Mouse (Mus musculus): ENCODE measurements around the gene Pex6.

The Pex6 gene

GRCm38 (mm10) chr17:46685913-46686312 lies 25.4 kb upstream of the Pex6 start:
- POLR2A ChIA-PET = interaction anchor here in 2 of 4 experiments (1.0 to 11.8 kb wide), 7 partner anchors 12 to 163 kb away, joined by 3 to 197 read pairs (median 7); partner anchors contain the start of gene Ppp2r5d (in 1 of the 2)
- CTCF ChIA-PET = no interaction called here

- CTCF ChIA-PET = interaction anchor here in 1 of 4 experiments (0.6 kb wide), 1 partner anchor 194 kb away, joined by 3 read pairs; no protein-coding TSS in a partner anchor
- POLR2A ChIA-PET = interaction anchor here in 3 of 4 experiments (0.5 to 18.7 kb wide), 10 partner anchors 8 to 107 kb away, joined by 3 to 197 read pairs (median 8); partner anchors contain the start of genes Ppp2r5d (in 3 of the 3), Klhdc3 (in 2 of the 3), Mea1 (in 2 of the 3) and Ptk7 (in 1 of the 3)
These were observed 20.6 kb upstream of the Pex6 start for GRCm38 (mm10) chr17:46690665-46691064.

GRCm38 (mm10) chr17:46691390-46691789 lies 19.9 kb upstream of the Pex6 start:
- ChIA-PET POLR2A (interaction anchor here in 3 of 4 experiments (0.5 to 18.7 kb wide), 11 partner anchors 9 to 106 kb away, joined by 3 to 197 read pairs (median 5); partner anchors contain the start of genes Klhdc3 (in 3 of the 3), Ppp2r5d (in 3 of the 3), Mea1 (in 2 of the 3) and Ptk7 (in 1 of the 3)), CTCF (interaction anchor here in 1 of 4 experiments (0.6 to 0.7 kb wide), 2 partner anchors 24 to 194 kb away, joined by 3 read pairs; no protein-coding TSS in a partner anchor)

DNA sequence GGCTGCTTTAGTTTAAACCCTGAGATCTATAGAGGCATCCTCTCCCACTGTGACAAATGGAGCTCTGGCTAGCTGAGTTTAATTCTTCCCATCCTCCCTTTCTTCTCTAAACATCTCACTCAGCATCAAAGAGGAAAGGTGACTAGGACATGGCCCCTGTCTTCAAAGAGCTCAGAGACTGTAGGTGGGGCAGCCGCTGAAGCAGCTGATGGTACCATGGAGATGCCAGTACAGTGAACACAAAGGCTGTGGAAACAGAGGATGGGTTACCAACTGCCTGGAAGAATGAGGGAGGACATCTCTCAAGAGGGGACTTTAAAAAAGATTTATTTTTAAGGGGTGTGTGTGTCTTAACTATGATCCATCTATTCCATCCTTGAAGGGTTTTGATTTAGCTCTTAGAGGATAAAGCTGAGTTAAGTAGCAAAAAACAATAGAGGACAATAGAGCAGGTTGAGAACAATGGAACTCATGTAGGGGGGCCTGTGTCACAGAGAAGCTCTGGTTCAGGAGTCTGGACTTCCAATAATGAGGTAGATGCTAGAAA lies 16.7 kb upstream of the Pex6 start:
- POLR2A ChIA-PET = interaction anchor here (0.5 to 18.7 kb wide), 21 partner anchors 10 to 196 kb away, joined by 3 to 197 read pairs (median 4); partner anchors contain the start of genes Ppp2r5d (in 4 of the 4), Klhdc3 (in 2 of the 4), Mea1 (in 2 of the 4) and Rrp36 (in 1 of the 4)
- CTCF ChIA-PET = interaction anchor here in 3 of 4 experiments (0.5 to 0.9 kb wide), 6 partner anchors 14 to 58 kb away, joined by 3 to 9 read pairs (median 4); partner anchors contain the start of gene Klhdc3 (in 1 of the 3)

GRCm38 (mm10) chr17:46698515-46698914 lies 12.7 kb upstream of the Pex6 start:
- CTCF ChIA-PET = interaction anchor here in 2 of 4 experiments (0.6 to 0.8 kb wide), 4 partner anchors 11 to 857 kb away, joined by 3 to 5 read pairs (median 3); no protein-coding TSS in a partner anchor
- POLR2A ChIA-PET = interaction anchor here in 3 of 4 experiments (0.6 to 18.7 kb wide), 6 partner anchors 13 to 425 kb away, joined by 3 to 197 read pairs (median 4); partner anchors contain the start of genes Klhdc3 (in 1 of the 3) and Mea1 (in 1 of the 3)

DNA sequence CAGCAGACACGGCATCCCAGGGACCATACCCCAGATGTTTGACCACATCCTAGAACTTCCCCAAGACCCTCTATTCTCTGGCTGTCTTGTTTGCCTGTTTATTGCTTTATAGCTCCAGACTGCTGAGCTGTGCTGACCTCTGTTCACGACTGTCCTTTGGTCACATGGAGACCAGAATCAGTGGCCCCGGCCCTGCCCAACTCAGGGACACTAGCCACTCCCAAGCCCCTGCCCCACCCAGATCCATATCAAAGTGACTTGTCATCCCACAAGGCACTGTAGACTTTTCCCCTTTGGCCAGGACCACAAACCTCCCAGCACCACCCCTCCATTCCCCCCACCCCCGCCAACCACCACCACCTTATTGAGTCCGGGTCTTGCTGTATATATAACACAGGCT lies 12.0 kb upstream of the Pex6 start:
- ChIA-PET POLR2A (interaction anchor here in 2 of 4 experiments (1.0 to 18.7 kb wide), 5 partner anchors 10 to 53 kb away, joined by 3 to 197 read pairs (median 4); partner anchors contain the start of genes Cnpy3 (in 1 of the 2), Klhdc3 (in 1 of the 2) and Mea1 (in 1 of the 2)), CTCF (interaction anchor here in 2 of 4 experiments (0.5 to 1.0 kb wide), 4 partner anchors 16 to 74 kb away, joined by 3 to 5 read pairs (median 4); partner anchors contain the start of gene Cnpy3 (in 1 of the 2))

GRCm38 (mm10) chr17:46699912-46700311 lies 11.4 kb upstream of the Pex6 start:
- CTCF ChIA-PET = interaction anchor here in 2 of 4 experiments (0.6 to 1.0 kb wide), 4 partner anchors 15 to 143 kb away, joined by 3 to 5 read pairs (median 4); no protein-coding TSS in a partner anchor
- POLR2A ChIA-PET = interaction anchor here in 3 of 4 experiments (1.0 to 18.7 kb wide), 5 partner anchors 10 to 52 kb away, joined by 3 to 197 read pairs (median 4); partner anchors contain the start of genes Cnpy3 (in 1 of the 3), Klhdc3 (in 1 of the 3) and Mea1 (in 1 of the 3)

GRCm38 (mm10) chr17:46701489-46701888 lies 9.8 kb upstream of the Pex6 start:
- ChIA-PET POLR2A (interaction anchor here in 3 of 4 experiments (0.5 to 18.7 kb wide), 8 partner anchors 10 to 282 kb away, joined by 3 to 197 read pairs (median 4); partner anchors contain the start of genes Klhdc3 (in 1 of the 3) and Mea1 (in 1 of the 3)), CTCF (interaction anchor here in 2 of 4 experiments (0.6 to 0.7 kb wide), 3 partner anchors 359 to 577 kb away, joined by 3 to 5 read pairs (median 4); no protein-coding TSS in a partner anchor)

DNA sequence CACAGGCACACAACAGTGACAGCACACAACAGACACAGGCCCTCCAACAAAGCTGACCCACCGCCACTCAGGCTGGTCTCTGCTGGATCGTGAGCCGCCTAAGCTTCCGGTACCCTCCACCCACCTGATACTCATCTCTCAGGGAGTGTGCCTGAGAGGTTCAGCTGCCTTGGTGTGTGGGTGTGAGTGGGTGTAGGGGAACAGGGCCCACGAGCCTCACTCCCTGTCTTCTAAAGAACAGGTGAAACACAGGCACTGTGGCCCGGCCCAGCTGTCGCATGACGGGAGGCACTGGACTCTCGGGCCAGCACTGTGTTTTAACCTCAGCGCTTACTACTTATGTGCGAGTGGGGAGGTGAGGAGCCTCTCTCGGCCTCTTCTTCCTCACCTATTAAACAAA lies 9.2 kb upstream of the Pex6 start:
- CTCF ChIA-PET = interaction anchor here in 2 of 4 experiments (0.6 to 0.7 kb wide), 4 partner anchors 180 to 578 kb away, joined by 3 to 5 read pairs (median 4); no protein-coding TSS in a partner anchor
- POLR2A ChIA-PET = interaction anchor here in 3 of 4 experiments (0.5 to 18.7 kb wide), 5 partner anchors 12 to 282 kb away, joined by 3 to 197 read pairs (median 5); partner anchors contain the start of genes Klhdc3 (in 1 of the 3) and Mea1 (in 1 of the 3)

GRCm38 (mm10) chr17:46702506-46702905 lies 8.8 kb upstream of the Pex6 start:
- ChIA-PET POLR2A (interaction anchor here in 2 of 4 experiments (1.0 to 18.7 kb wide), 5 partner anchors 10 to 43 kb away, joined by 3 to 197 read pairs (median 6); partner anchors contain the start of genes Klhdc3 (in 1 of the 2) and Mea1 (in 1 of the 2)), CTCF (interaction anchor here in 1 of 4 experiments (0.6 kb wide), 1 partner anchor 181 kb away, joined by 3 read pairs; no protein-coding TSS in a partner anchor)

DNA sequence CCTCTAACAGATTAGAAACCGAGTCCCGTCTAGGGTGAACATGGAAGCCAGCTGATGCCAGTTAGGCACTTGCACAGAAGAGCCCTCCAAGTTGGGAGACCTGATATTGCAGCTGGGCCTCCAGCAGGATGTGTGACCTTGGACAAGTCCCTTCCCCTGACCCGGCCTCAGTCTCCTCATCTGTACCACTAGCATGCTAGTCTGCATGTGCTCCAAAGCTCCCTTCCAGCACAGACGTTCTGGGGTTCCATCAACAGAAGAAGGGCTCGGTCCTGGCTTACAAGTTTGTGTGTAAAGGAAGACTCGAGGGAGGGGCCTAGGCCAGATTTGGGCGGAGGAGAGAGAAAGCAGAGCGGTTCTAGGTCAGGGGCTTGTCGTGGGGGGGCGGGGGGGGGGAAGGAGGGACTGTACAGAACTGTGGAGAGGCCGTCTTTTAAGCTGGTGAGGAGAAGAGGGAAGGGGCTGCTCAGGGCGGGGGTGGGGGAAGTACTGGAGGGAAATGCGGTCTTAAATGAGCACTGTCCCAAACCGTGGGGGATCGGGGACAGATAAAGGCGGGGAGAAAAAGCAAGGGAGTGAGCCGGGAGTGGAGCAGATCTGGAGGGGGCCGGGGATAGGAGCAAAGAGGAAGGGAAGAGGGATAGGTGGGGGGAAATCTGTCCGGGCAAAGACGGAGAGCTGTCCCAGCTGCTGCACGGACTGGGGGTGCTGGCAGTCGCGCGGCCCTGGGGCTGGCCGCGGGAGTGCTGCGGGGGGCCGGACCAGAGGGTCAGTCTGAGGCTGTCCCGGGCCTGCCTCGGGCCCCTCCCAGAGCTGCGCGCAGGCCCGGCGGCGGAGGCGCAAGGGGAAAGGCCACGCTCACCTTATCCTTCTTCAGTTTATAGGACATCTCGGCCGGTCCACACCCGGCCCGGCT lies 7.0 kb upstream of the Pex6 start:
- CTCF ChIA-PET = interaction anchor here (0.6 to 2.6 kb wide), 27 partner anchors 7 to 571 kb away, joined by 3 to 40 read pairs (median 4); partner anchors contain the start of genes Cul9 (in 1 of the 4), Dnph1 (in 1 of the 4), Mea1 (in 1 of the 4) and Ptk7 (in 1 of the 4)
- POLR2A ChIA-PET = interaction anchor here (0.5 to 18.7 kb wide), 111 partner anchors 9 to 1197 kb away, joined by 3 to 197 read pairs (median 4); partner anchors contain the start of genes Klhdc3 (in 3 of the 4), Cnpy3 (in 2 of the 4), Mea1 (in 2 of the 4) and Rrp36 (in 2 of the 4)

- ChIA-PET CTCF (interaction anchor here in 3 of 4 experiments (0.5 to 2.6 kb wide), 29 partner anchors 8 to 1148 kb away, joined by 3 to 40 read pairs (median 3); partner anchors contain the start of genes Cul9 (in 1 of the 3), Dnph1 (in 1 of the 3), Mea1 (in 1 of the 3) and Ptk7 (in 1 of the 3)), POLR2A (interaction anchor here (0.5 to 18.7 kb wide), 119 partner anchors 8 to 1198 kb away, joined by 3 to 197 read pairs (median 4); partner anchors contain the start of genes Klhdc3 (in 3 of the 4), 2310039H08Rik (in 2 of the 4), Cnpy3 (in 2 of the 4) and Gnmt (in 2 of the 4))
These were observed 6.1 kb upstream of the Pex6 start, which contains the start of gene Ppp2r5d for GRCm38 (mm10) chr17:46704887-46705835. Gene Ppp2r5d (minus strand): TSS chr17:46705111.

- ChIA-PET CTCF (interaction anchor here in 2 of 4 experiments (0.6 to 2.6 kb wide), 3 partner anchors 9 to 1063 kb away, joined by 3 to 40 read pairs (median 10); no protein-coding TSS in a partner anchor), POLR2A (interaction anchor here in 3 of 4 experiments (0.5 to 18.7 kb wide), 16 partner anchors 8 to 141 kb away, joined by 3 to 197 read pairs (median 6); partner anchors contain the start of genes 2310039H08Rik (in 1 of the 3), Klhdc3 (in 1 of the 3), Mea1 (in 1 of the 3) and Ptk7 (in 1 of the 3))
These were observed 4.7 kb upstream of the Pex6 start for GRCm38 (mm10) chr17:46706375-46707089.

DNA sequence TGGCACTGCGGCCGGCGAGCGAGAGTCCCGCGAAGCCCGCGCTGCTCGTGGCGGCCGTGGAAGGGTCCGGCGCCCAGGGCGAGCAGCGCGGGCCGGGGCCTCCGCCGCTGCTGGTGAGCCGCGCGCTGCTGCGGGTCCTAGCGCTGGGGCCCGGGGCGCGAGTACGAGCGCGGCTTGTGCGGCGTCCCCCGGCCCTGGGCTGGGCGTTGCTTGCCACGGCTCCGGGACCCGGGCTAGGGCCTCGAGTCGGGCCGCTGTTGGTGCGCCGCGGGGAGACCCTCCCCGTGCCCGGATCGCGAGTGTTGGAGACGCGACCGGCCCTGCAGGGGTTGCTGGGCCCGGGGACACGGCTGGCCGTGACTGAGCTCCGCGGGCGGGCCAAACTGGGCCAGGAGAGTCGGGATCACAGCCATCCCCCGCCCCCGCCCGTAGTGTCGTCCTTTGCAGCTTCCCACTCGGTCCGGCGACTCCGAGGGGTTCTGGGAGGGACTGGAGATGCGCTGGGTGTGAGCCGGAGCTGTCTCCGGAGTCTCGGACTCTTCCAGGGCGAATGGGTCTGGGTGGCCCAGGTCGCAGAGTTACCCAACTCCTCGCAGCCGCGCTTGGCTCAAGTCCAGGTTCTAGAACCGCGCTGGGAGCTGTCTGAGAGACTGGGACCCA lies 479 bp downstream of the Pex6 start:
- CTCF ChIA-PET = interaction anchor here in 2 of 4 experiments (0.5 to 1.6 kb wide), 7 partner anchors 10 to 197 kb away, joined by 3 to 4 read pairs (median 3); partner anchors contain the start of gene Tbcc (in 1 of the 2)
- POLR2A ChIA-PET = interaction anchor here (0.6 to 1.3 kb wide), 15 partner anchors 10 to 179 kb away, joined by 3 to 7 read pairs (median 3); partner anchors contain the start of genes Cnpy3 (in 1 of the 4), Mea1 (in 1 of the 4), Ptcra (in 1 of the 4) and Rrp36 (in 1 of the 4)

Data from embryonic stem cell, embryonic (primary cell).